Mouse (Mus musculus) stomach, postnatal 0 days (tissue): ENCODE measurements around the gene Fpgs.

Experiments
- CTCF ChIP-seq: IDR thresholded peaks from 2 replicates; pipeline ENCODE4 v1.5.1; 2016; ENCODE audit warnings: antibody characterized with exemption, low read depth, mild to moderate bottlenecking, moderate library complexity
- EP300 ChIP-seq: optimal IDR thresholded peaks from 2 replicates; pipeline ENCODE3; 2016; ENCODE audit warnings: antibody characterized with exemption

DNA sequence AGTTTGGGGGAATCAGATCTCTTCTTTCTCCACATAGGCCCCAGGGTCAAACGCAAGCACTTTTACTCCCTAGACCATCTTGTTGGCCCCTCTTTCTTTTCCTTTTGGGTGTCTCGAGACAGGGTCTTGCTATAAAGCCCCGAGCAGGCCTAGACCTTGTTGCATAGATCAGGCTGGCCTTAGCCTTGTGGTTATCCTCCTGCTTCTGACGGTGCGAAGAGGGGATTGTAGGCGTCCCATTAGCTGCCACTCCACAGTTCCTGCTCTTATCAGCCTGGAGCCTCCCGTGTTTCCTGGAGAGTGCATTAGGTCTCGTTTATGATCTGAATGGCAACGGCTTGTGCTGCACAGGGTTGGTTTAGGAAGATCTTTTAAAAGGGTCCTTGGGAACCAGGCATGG lies 59.9 kb downstream of the Fpgs start:
- no peak for TF ChIP-seq CTCF
- TF ChIP-seq EP300: no peak
